Mouse (Mus musculus) kidney, postnatal 14 days (tissue): ENCODE measurements around the gene Olfr922.

Experiments used
- DNase-seq: peaks from one replicate; pipeline ENCODE4 v3.0.0; 2022; ENCODE audit warnings: mixed read lengths

The Olfr922 gene

DNA sequence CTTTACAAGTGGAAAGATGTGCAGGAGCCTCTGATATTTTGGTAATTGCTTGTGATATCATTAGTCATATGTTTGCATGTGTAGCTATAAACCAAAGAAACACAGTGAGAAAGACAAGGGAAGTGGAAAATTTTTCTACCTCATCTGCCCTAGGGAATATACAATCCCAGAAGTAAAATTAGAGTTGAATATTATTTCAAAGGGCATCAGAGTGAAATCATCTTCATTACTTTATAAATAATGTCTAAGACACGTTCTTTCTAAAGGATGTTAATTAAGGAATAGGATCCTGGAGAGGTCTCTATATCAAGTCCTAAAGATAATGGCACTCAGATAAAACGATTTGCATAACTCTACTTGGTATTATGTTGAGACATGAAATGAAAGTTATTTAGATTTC is at the start of gene Olfr922:
Gene Olfr922, plus strand, starts transcription at position 301 of the 400 bp plus-strand sequence.
- no peak for DNase-seq

DNA sequence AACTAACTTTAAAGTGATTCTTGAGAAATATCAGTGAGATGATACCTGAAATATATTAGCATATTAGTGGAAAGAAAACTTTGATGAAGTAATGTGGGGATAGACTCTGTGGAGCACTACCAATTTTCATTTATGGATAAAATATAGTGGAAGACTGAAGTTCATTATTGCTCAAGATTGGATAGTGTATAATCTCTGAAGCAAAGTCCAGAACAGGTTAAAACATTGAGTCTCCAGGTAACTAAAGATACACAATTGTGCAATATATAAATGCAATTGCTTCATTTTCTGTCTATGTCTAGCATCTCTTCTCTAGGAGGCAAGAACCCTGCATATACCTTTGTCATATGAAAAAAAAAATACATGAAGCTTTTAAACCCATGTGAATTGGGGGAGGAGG is 41.6 kb upstream of the Olfr922 start, which contains the start of gene Olfr921:
Gene Olfr921, plus strand, starts transcription at position 301 of the 400 bp plus-strand sequence.
- DNase-seq: no peak

DNA sequence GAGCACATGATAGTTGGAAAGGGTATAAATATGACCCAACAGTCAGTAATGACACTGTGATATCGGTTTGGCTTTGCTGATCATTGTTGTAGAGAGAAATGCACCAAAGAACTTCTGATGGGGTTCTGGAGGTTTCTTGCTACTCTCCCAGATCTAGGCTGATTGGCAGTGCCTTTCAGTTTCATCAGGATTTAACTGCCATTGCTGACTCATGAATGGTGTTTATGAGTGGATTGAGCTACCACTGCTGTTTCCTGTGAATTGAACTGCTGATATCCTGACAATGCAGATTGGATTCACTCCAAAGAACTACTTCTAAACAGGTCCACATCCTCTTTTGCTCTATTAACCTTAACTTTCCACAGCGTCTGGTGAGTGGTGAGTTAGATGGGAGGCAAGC is 21.7 kb upstream of the Olfr922 start:
- DNase-seq: no peak

DNA sequence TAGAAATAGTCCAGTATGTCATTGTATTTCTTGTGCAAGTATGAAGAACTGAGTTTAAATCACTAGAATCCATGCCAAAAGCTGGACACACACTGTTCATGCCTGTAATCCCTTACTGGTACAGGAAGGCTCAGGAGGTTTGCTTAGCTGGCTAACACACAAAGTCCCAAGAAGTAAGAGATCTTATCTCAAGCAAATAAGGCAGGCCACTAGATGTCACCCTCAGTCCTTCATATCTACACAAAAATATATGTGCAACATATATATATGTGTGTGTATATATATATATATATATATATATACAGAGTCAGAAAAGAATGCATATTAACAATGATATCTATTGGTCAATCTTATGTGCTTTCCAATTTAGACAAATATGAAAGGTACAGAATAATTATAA is 8.7 kb upstream of the Olfr922 start:
- no peak for DNase-seq

DNA sequence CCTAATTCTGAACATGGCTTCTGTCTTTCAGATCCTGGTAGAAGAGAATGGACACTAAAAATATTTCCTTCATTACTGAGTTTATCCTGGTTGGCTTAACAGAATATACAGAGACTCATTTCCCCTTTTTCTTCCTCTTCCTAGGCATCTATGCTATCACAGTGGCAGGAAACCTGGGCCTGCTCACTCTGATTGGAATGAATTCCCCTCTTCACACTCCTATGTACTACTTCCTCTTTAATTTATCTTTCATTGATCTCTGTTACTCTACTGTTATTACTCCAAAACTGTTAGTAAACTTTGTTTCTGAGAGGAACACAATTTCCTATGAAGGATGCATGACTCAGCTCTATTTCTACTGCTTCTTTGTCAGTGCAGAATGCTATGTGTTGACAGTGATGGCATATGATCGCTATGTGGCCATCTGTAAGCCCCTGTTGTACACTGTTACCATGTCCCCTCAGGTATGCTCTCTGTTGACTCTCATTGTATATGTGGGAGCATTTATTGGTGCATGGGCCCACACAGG is 1.1 kb downstream of the Olfr922 start:
- DNase-seq: no peak

DNA sequence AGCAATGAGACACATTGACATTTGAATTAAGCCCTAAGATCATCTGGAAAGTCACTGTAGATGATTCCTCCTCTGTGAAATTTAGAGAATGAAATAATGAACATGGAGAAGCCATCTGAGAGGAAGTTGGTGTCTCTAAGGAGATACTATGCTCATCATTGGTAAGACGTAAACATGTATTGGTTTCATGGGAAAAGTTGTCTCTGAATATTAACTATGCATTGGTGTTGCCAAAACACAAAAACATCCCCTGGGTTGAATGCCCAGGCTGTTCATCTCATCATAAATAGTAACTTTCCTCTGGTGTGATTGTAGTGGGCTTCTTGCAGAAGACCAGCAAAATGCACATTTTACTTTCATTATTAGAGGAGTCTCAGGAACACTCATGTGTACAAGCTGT is 11.8 kb downstream of the Olfr922 start, which contains the start of gene Olfr923:
Gene Olfr923, plus strand, starts transcription at position 301 of the 400 bp plus-strand sequence.
- no peak for DNase-seq

DNA sequence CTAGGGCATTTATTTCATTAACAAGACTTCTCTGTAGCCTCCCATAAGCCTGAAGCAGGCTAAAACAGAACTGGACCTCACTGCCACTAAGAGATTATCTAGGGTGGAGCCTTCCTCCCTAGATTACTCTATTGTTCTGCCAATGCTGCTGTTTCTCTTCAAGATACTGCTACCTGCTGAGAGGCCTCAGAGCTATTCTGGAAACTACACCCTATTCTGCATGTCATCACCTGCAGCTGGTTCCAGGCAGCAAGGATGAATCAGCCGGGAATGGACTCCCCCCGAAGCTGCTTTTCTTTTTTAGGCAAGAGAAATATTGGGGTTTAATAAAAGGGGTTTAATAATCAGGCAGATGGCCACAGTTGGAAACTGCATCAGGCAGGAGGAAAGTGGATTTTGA is 18.6 kb downstream of the Olfr922 start:
- DNase-seq: no peak

DNA sequence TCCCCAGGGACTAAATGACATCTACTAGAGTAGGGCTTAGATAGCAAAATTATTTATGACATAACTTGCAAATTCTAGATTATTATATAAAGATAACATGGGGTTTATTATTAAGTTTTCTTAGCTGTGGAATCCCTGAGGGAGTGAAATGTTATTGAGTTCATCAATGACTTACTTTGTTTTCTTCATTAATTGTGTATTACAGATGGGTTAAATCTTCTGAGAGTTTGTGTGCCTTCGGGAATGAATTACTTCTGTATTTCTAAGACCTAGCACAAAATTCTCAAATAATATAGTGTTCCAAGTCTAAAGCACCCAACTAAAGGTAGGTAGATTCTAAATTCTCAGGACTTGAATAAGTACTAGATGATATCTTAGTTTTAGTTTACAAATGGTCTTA is 29.7 kb downstream of the Olfr922 start, which contains the start of gene Olfr924:
Gene Olfr924, plus strand, starts transcription at position 301 of the 400 bp plus-strand sequence.
- DNase-seq: no peak

DNA sequence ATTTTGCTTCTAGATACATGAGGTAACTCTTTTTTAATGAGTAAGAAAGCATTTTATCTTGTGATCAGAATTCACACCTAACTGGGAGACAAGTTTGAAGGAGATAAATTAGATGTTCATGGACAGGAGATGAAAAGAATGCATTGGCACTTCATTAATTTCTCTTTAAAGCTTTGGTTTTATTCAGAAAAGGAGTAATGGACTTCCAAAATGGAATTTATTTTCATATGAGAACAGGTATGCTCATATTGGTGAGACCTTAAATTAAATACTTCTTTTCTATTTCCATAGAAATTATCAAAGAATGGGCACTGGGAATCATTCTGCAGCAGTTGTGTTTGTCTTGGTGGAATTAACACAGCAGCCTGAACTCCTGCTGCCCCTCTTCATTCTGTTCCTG is 40.3 kb downstream of the Olfr922 start, which contains the start of gene Olfr26:
Gene Olfr26, plus strand, starts transcription at position 301 of the 400 bp plus-strand sequence.
- DNase-seq: no peak
